Mouse (Mus musculus) c-Kit-positive CD71-positive TER-119-negative erythroid progenitor cells, embryonic 14.5 days (primary cell): ENCODE measurements around the gene Ptgr2.

Source experiments
- DNase-seq: peaks from one replicate; pipeline ENCODE4 v3.0.0-alpha.2; 2013; ENCODE audit warnings: low read depth

Ptgr2 gene

DNA sequence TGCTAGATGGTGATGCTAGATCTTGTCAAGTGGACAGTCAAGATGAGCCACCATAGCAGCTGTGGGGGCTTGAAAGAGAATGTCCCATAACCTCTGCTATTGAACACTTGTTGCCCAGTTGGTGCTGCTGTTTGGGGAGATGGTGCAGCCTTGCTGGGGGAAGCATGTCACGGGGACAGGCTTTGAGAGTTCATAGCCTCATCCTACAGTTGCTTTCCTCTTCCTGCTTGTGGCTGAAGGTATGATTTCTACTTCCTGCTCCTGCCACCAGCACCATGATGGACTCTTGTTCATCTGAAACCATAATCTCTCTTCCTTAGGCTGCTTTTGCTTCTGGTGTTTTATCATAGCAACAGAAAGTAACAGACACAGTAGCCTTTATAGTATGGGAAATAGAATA, 19.5 kb downstream of the Ptgr2 start:
- DNase-seq, result no peak

- no peak for DNase-seq
Measured at GRCm38 (mm10) chr12:84311306-84311705, 26.3 kb downstream of the Ptgr2 start.

DNA sequence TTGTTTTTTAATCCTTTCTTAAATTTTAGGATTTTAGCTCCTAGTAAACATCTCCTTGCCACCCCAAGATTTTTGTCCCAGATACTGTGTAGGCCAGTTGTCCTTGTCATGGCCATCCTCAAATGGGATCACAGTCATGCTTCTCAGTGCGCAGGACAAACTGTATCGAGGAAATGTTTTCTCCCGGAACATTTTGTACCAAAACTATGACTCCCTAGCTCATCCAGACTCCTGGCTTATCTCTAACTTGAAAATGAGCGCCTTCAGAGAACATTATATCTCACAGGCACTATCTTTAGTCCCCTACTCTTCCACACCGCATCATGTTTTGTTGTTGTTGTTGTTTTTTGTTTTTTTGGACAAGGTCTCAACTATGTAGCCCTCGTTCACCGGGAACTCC, 31.0 kb downstream of the Ptgr2 start:
- no peak for DNase-seq

DNA sequence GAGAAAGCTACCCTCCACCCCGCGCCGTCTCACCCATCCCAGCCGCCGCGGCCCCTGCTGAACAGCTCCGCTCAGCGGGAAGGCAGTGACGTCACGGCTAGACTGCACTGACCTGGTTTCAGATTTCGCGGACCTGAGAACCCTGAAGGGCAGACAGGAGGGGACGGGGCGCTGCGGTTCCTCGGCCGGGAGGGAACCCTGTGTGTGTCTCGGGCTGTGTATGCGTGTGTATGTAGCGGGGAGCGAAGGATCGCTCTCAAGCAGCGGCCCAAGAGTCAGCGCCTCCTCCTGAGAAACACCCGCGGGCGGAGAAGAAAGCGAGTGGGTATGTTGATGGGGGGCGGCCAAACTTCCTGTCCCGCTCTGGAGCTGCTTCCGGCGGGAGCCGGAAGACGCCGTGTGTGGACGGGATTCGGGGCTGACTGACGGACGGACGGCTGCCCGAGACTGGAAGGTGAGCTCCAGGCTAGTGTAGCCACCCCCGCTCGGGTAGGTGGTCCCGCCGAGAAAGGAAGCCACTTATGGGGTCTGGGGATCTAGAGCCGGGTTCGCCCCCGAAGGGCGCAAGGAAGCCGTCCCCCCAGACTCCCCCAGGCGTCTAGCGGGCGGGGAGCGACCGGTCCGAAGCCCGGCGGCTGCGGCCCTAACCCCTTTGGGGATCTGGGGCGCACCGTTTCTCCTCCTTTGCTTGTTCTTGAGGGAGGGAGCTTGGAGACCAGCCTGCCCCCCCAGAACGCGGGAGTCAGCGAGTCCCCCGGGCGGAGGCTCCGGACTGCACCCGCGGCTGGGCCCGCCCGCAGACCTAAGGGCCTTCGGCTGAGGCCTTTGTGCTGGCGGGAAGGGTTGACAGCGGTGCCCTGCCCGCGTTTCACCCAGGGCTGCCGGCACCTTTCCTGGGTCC, 31.9 kb downstream of the Ptgr2 start, which contains the start of gene Zfp410:
Gene Zfp410, plus strand, starts transcription at position 132 of the 901 bp plus-strand sequence.
- peak; percentile 71 for DNase-seq

DNA sequence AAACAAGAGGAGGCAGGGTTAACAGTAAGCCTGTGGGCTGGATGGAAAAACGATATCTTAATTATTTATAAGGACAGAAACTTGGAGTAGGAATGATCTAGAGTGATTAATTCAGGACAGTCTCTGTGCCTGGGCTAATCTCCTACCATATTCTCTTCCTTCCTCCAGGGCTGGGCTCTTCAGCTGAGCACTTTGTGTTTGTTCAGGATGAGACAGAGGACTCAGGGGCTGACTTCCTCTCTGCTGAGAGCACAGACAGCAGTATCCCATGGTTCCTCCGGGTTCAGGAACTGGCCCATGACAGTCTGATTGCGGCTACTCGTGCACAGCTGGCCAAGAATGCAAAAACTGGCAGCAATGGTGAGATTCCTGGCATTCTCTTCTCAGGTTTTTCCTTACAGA, 42.1 kb downstream of the Ptgr2 start:
- DNase-seq, result no peak

DNA sequence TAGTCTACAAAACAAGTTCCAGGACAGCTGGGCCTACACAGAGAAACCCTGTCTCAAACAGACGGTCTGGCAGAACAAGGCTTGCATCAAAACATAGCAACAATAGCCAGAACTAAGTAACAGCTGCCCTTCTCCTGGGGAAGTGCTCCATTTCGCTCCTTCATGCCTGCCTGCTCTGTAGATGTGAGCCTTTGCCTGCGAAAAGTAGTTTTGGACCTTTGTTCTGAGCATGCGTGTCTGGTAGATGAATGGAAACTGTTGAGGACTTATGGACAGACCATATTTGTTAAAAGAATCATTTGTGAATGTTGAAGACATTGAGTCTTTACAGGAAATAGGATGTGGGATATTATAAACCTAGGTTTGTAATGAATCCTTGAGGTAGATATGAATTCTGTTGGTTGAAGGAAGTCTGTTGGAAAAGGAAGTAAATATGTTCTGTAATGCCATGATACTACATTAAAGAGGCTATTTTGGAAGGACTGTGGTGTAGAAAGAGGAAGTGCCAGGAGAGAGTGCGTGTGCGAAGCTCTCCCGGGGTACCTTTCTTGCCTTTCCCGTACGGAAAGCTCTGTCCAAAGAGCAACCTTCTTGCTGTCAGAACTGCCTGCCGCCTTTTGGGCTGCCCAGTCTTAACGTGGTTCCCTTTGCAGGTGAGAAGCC, 52.1 kb downstream of the Ptgr2 start:
- no peak for DNase-seq

- DNase-seq, result no peak
Measured at GRCm38 (mm10) chr12:84347192-84347591, 62.2 kb downstream of the Ptgr2 start.

GRCm38 (mm10) chr12:84358699-84359098, 73.7 kb downstream of the Ptgr2 start:
- DNase-seq, result peak; percentile 58

GRCm38 (mm10) chr12:84361555-84362489, 76.8 kb downstream of the Ptgr2 start, which contains the start of the genes Coq6 and Fam161b:
Gene Coq6, plus strand, starts transcription at chr12:84361657.
Gene Fam161b, minus strand, starts transcription at chr12:84361833.
- DNase-seq, result peak; percentile 98

DNA sequence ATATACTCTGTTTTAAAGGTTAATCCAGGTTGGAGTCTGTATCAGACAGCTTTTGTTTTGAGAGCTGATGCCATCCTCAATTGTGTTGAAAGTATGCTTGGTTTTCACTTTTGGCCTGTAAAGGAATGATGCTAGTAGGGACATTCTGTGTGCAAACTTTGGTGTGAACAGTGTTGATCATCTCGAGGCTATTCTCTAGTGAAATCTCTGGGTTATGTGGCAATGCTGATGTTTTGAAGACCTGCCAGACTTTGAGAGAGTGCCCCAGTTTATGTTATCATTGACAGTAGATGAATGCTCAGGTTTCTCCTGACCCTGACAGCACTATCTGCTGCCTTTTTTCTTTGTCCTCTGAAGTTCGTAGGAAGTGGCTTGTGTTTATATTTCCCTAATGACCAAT, 77.8 kb downstream of the Ptgr2 start:
- no peak for DNase-seq

- no peak for DNase-seq
Measured at GRCm38 (mm10) chr12:84364291-84364690, 79.3 kb downstream of the Ptgr2 start.

DNA sequence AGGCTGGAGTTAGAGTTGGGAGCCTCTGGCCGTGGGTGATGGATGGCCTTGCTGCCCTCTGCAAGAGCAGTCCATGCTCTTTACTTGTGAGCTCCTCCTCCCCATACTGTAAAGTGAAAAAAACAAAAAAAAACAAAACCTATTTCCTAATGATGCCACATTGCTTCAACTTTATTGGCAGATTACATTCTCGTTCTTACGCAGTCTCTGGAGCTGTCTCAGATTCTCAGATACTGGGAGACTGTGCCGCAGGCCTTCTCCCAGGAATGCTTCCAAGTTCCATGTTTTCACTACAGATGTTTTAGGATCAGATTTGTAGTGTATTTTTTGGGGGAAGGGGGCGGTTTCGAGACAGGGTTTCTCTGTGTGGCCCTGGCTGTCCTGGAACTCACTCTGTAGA, 80.1 kb downstream of the Ptgr2 start:
- DNase-seq, result no peak
